Mouse (Mus musculus): ENCODE results near the gene Sys1.

Gene Sys1

GRCm38 (mm10) chr2:164453047-164453757, 3.6 kb upstream of the Sys1 start:
- ATAC-seq (ENCODE audit: low TSS enrichment): no peak

GRCm38 (mm10) chr2:164453887-164454500, 2.8 kb upstream of the Sys1 start:
- no peak for ATAC-seq (ENCODE audit: low TSS enrichment)

DNA sequence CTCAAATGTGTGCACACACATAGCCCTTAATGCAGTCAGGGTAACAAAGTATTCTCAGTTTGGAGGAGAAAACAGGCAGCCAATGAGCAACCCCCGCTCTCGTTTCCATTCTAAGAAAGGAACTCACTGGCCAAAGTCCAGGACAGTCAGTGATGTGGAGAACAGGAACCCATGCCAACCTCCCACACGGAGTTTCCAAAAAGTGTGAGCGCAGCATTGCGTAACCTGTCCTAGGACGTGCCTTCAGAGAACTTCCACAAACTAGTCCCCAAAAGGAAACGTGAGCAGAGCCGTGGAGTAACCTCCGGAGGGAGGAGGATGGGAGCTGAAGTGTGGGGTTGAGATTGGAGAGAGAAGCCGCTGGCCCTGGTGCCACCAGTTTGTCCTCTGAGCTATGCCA, 1.9 kb upstream of the Sys1 start:
- ATAC-seq (ENCODE audit: low TSS enrichment): peak; percentile 80

GRCm38 (mm10) chr2:164455421-164456190, 1.2 kb upstream of the Sys1 start:
- no peak; the same call in 1 of the 2 replicates for ATAC-seq (ENCODE audit: low TSS enrichment)

DNA sequence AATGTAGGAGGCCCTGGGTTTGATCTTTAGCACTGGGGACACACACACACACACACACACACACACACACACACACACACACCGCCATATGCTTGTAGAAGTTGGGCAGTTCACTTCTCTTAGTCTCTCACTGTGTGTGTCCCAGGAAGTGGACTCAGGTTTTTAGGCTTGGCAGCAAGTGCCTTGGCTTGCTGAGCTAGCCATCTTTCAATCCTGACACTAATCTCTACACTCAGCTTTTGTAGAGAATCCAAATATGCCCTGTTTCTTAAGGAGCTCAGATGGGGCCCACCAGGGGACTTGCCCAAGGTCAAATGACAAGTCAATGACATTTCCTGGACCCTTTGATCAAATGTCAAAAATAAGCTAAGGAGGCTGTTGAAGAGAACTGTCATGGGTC, 351 bp upstream of the Sys1 start:
- ATAC-seq (ENCODE audit: low TSS enrichment): no peak

DNA sequence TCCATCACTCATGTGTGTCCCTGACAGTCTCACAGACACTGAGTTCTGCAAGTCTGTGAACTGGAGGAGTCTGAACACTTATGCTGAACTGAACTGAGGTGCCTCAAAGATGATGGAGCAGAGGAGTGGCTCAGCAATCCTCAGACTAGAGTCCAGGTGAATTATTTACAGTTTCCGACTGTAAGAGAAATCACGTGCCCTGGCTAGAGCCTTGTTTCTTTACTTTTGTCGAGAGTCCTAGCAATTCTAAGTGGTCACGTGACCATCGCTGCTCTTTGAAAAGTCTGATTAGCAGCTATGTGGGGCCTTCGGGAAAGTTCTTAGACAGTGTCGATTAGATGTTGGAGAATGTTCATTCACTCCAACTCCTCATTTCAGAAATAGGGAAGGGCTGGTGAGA, 1.2 kb downstream of the Sys1 start:
- ATAC-seq (ENCODE audit: low TSS enrichment): no peak

GRCm38 (mm10) chr2:164458535-164458934, 1.8 kb downstream of the Sys1 start:
- no peak for ATAC-seq (ENCODE audit: low TSS enrichment)

GRCm38 (mm10) chr2:164460745-164461551, 4.2 kb downstream of the Sys1 start, which contains the start of gene Gm20458:
TSS of gene Gm20458 (plus strand) at chr2:164460967.
- ATAC-seq (ENCODE audit: low TSS enrichment): peak; percentile 96

DNA sequence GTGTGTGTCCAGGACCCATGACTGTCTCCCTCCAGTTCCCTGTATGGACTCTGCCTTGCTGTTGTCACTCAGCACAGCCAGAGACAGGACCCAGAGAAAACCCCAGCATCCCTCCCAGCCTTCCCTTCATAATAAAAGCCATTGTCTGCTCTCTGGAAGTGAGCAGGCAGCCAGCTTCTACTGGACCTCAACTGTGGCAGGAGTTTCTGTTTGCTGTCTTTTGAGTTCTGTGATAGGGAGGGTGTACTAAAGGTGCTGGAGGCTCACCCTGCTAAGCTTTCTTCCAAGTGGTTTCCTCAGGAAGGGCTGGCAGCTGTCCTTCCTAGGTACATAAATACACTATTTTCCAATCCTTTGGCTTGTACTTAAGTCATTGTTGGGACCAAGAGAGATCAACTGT, 8.4 kb downstream of the Sys1 start:
- ATAC-seq (ENCODE audit: low TSS enrichment): no peak

DNA sequence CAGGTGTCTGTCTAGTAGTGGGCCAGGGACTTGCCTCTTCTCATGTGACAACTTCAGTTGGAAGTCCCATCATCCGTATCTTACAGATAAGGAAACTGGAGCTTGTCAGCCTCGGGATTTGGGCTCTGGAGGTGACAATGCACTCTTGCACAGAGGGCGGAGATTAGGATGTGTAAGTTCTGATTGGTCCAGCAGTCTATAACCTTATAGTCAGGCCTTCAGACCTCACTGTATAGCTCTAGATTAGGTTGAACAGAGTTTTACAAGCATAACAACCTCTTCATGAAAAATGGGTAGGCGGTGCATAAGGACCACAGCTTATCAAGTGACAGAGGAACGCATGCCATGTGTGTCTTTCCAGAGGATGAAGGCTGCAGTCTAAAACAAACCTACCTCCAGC, 10.0 kb downstream of the Sys1 start:
- no peak for ATAC-seq (ENCODE audit: low TSS enrichment)

GRCm38 (mm10) chr2:164470254-164470653, 13.5 kb downstream of the Sys1 start:
- ATAC-seq (ENCODE audit: low TSS enrichment): peak; percentile 64; the same call in 1 of the 2 replicates

DNA sequence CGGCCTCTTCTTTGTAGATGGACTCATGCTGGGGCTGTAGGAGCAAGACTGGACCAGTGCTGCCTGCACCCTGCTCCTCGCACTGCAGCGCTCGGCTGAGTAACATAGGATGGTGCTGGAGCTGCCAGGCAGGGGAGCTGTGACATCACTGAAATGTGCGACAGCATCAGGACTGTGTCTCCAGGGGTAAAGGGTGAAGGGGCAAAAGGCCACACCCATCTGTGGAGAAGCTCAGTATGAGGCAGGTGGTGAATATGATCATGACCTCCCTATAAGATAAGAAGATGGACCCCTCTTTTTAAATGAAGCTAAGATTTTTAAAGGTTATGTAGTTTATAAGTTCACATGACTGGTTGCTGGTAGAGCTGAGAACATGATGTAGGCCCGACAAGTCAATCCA, 16.9 kb downstream of the Sys1 start, which contains the start of gene Trp53tg5:
Gene Trp53tg5, minus strand, starts transcription at position 101 of the 400 bp plus-strand sequence.
- ATAC-seq (ENCODE audit: low TSS enrichment): no peak

DNA sequence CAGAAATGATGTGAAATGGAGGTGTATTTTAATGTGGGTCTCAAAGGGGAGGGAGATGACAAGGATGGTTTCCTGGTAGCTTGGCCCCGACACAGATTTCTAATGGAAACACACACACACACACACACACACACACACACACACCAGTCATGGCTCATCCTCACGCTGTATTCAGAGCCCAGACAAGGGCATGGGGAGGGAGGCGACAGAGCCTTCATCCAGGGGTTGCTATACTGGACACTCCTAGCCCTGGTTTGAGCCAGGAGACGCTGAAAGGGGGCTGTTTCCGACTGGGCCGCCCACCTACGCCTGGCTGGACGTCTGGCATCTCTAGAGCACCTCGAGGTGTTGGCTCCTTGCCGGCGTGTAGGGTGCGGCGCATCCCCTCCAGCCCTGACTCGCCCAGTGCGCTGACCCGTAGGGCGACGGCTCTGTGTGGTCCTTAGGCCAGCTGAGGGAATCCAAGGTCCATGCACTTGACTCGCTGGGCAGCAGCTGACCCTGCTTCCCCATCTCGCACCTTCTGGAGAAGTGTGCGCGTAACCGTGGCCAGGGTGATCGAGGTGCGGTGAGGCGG, 29.0 kb downstream of the Sys1 start, which contains the start of gene Dbndd2:
Gene Dbndd2, plus strand, starts transcription at position 426 of the 577 bp plus-strand sequence.
- ATAC-seq (ENCODE audit: low TSS enrichment): peak; percentile 24; the same call in 1 of the 2 replicates

DNA sequence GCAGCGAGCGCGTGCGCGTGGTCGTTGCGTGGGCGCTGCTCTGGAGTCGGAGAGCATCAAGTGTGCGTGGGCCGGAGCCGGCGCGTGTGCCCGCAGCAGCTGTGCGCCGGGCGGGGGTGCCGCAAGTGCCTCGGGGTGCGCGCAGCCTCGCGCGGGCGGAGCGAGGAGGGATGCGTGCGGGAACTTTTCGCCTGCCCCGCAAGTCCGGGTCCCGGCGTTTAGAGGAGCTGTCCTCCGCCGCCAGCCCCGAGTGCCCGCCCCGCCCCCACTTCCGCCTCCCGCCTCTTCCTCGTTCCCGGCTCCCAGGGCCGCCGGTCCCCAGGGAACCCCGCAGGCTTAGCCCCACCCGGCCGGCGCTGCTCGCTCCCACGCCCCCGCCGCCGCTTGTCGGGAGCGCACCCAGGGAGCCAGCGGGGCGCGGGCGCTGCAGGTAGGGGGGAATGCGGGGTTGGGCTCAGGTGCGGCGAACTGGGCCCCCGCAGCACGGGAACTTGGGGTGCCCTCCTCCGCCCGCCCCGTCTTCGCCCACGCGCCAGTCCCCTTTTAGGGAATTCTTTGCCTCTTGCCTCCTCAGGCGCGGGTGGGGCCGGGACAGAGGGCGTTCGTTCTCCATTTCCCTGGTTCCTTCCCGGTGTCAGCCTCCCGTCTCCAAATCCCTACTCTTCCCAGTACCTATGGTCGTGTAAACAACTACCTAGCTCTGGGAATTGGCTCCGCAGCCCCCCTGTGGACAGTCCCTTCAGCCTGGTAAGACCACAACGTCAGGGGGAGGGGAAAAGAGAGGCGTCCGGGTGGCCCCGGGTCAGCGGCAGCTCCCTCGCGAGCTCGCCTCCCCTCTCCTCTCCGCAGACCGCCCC, 29.7 kb downstream of the Sys1 start:
- ATAC-seq (ENCODE audit: low TSS enrichment): peak; percentile 35

GRCm38 (mm10) chr2:164487115-164487527, 30.4 kb downstream of the Sys1 start:
- 0 out of 2 replicates have a peak, but pooled peaks have one; percentile 2 for ATAC-seq (ENCODE audit: low TSS enrichment)

- peak; percentile 13; the same call in 1 of the 2 replicates for ATAC-seq (ENCODE audit: low TSS enrichment)
These were observed 31.0 kb downstream of the Sys1 start for GRCm38 (mm10) chr2:164487812-164488211.

GRCm38 (mm10) chr2:164494126-164494525, 37.4 kb downstream of the Sys1 start:
- ATAC-seq (ENCODE audit: low TSS enrichment): no peak

- ATAC-seq (ENCODE audit: low TSS enrichment): no peak
These were observed 39.6 kb downstream of the Sys1 start for GRCm38 (mm10) chr2:164496331-164496730.

DNA sequence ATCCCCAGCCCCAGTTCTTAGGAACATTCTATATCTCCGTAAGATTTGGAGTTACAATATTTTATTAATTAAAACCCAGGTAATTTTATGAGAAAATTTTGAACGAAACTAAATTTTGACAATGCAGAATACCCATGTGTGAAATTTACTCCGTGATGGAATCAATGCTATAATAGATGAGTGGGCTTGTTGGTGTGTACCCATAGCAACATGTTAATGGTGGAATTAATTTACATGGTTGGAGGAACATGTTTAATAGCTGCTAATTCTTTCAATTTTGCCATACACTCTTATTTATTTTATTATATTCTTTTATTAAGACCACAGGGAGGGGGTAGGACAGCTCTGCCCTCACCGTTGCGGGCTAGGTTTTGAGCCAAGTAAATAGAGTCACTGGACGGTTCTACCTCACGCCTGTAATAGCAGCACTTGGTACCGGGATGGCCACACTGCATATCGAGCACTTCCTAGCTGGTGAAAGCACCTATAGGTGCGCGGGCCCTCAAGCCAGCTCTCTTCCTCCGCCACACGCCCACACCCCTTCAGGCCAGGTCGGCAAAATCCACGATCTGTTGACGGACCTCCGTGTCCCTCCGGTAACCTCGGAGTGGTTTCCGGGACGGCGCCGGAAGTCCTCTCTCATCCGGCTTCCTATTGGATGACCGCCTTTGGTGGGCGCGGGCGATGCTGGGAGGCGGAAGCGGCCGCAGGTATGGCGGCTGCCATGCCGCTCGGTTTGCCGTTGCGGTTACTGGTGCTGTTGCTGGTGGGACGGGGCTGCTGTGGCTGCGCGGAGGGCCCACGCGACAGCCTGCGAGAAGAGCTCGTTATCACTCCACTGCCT, 40.3 kb downstream of the Sys1 start, which contains the start of gene Pigt:
Gene Pigt, plus strand, starts transcription at position 674 of the 844 bp plus-strand sequence.
- peak; percentile 96 for ATAC-seq (ENCODE audit: low TSS enrichment)

Data from frontal cortex, adult (tissue).